Mouse (Mus musculus): ENCODE measurements around the gene Pga5.

Gene Pga5

DNA sequence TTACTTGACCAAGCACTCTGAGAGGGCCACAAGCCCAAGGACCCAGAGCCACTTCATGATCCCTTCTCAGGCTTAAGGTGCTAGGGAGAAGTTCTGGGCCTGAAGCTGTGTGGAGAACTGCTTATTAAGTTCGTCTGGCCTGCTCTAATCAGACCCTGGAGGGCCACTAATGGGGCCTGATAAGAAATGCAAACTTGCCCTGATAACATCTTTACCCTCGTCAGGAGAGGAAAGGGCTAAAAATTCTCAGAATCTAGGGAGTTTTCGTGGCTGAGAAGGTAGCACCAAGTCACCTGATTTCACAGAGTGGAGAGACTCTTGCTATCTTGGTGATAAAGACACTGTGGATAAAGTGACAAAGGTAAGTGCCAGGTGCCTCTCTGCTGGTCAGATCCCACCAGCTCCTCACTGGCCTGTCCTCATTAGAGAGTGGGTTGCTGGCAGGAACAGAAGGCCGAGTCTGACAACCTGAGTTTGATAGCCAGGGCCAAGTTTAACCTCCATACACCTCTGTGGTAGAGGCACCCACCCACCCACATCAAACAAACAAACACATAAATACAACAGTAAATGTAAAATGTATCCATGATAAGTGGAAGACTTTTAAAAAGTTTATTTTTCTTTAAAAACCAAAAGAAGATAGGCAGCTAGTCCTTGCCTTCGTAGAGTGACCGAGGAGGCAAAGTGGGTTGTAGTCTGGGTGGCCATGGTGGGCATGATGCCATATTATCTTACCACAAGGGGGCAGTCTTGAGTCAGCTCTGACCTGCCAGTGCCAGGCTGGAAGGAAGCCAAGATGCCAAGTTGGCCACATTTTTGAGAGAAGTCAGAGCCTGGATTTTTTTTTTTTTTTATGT lies at the start of gene Pga5:
Gene Pga5, minus strand, starts transcription at position 157 of the 857 bp plus-strand sequence.
- DNase-seq (ENCODE audit: low read depth, low spot score), result no peak

DNA sequence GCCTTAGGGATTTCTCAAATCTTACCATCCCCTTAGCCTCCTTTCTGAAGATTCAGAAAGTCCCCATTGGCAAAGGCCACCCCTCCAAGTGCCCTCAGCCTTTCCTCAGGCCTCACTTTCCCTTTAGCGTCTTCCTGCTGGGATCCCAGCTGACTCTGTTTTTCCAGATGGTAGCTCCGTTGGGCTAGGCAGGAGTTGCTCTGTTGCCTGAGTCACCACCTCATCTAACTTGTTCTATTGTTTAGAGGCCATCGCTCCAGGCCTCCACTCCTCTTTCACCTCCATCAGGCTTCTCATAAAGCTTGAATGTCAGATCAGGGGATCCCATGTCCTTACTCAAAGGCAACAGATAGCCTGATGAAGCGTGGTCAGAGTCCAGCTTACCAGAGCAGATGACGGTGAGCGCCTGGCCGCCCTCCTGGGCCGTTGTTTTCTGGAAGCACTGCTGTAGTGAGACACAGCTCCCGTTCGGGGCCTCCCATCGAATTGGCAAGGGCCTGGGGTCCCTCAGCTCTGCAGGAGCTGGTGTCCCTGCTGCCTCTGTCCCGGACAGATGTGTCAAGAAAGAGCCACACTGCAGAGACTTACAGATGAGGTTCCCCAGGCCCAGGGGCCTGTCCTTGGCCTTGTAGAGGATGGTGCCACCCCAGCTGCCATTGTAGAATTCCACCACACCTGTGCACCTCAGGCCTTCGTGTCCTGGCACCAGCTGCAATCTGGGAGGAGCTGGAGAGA lies 46.9 kb upstream of the Pga5 start:
- DNase-seq (ENCODE audit: low read depth, low spot score), result no peak

DNA sequence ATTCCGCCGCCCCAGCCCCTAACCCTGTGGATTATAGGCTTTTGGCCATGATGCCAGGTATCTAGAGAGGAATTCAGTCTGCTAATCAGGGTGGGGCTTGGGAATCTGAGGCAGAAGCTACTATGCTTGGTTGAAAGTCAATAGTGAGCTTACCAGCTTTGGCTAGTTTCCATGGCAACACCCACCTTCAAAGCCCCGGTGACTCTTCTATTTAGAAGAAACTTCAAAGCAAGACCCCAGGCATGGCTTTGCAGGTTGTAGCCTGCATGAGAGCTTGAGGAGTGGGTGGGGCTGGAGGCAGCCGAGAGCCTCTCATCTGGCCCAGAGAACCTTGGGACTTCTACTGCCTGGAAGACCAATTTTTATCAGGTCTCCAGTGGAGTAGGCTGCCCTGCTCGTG lies 45.8 kb upstream of the Pga5 start:
- peak; percentile 65 for DNase-seq (ENCODE audit: low read depth, low spot score)

DNA sequence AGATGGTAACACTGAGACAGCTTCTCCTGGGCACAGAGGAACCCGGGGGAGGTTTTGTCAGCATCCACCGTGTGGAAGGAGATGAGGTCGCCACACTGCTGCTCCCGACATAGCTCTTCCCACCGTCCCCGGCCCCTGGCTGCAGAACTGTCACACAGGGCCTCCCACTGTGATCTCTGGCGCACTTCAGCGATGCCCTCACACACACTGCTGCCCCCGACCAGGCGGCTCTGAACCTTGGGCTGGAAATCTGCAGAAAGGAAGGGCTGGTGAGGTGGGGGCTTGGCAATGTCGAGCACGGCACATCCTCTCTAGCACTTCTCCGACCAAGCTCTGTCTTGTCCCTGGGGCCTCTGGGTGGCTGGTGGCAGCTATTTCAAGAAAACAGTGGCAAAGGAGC lies 45.2 kb upstream of the Pga5 start:
- no peak for DNase-seq (ENCODE audit: low read depth, low spot score)

DNA sequence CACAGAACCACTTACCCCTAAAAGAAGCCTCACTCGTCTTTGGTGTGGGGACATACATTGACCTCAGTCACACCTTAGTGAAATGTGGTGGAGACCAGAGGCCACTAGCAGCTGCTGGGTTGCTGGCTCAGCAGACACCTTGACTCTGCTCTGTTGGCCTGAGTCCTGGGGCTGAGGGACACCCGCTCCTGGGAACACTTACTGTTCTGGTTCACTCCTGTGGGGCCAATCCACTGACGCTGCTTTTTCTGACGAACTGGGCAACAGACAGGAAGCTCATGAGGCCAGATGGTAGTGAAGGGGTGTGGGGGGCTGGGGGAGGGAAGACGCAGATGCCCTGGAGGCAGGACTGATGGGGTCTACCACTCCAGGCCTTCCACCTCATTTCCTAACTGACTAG lies 43.2 kb upstream of the Pga5 start:
- DNase-seq (ENCODE audit: low read depth, low spot score), result no peak

DNA sequence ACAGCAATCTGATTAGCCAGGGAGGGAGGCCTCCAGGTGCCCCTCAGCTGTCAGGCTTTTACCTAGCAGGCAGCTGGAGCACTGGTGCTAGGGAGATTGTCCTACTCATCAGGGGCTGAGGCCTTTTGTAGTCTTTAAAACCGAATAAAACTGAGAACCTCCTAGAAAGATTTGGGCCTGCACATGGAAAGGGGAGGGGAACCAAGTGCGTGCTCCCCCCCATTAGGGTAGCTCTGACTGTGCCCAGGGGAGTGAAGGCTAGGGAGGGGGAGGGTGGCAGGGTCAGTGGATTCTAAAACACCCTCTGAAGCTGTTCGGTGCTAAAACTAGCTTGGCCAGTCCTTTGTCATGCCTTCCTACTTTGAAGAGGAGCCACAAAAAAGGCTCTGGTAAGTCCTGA lies 42.7 kb upstream of the Pga5 start:
- DNase-seq (ENCODE audit: low read depth, low spot score), result no peak

DNA sequence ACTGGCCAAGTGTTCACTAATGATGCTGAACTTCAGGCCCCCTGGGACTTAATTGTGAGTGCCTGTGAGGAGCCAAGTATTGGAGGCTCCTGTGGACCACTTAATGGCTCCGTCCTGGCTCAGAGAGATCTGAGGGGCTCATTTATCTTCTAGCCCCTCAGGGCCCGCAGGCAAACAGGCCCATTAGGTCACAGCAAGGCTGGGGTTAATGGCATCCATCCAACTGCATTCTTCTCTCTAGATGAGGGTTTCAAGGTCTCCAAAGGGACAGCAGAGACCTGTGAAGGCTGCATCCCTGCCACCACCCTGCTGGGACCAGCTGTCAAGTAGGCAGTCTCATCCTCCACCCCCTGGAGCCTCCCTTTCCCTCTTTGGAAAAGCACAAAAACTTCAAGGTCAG lies 41.9 kb upstream of the Pga5 start:
- no peak for DNase-seq (ENCODE audit: low read depth, low spot score)

DNA sequence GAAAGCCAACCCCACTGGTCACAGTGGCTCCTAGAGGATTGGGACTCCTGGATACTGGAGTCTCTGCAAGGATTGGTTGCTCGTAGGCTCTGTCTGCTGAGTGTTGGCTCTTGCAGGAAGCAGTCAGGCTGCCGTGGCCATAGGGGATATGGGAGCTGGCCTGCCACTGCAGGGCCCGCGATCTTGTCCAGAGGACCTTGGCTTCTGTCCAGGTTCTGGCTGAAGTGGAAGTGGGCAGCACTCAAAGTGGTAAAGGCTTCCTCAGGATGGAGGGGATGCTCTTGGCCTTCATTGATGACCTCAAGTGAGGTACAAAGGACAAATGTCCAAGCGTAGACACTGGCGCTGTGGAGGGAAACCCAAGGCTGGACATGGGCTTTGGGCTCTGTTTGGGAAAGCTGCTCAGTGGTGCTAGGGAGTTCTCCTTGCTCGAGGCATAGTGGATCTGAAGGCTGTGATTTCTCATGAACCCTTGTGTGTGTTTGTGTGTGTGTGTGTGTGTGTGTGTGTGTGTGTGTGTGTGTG lies 40.4 kb upstream of the Pga5 start:
- DNase-seq (ENCODE audit: low read depth, low spot score), result no peak

DNA sequence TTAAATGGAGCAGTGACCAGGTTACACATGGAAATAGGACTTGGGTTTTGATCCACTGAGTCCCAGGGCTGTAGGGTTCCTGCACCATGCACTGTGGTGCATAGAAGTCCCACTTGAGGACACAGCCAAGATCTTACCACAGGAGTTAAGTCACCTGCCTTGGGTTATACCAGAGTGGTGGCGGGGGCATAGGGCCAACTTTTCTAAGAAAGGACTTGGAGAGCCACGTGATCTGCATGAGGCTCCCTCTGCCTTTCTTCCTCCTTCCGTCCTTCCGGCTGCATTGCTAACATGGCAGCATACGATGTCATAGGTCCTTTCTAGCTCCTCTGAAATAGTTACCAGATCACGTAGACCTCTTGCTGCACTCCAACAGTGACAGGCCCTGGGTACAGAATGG lies 37.6 kb upstream of the Pga5 start:
- no peak for DNase-seq (ENCODE audit: low read depth, low spot score)

DNA sequence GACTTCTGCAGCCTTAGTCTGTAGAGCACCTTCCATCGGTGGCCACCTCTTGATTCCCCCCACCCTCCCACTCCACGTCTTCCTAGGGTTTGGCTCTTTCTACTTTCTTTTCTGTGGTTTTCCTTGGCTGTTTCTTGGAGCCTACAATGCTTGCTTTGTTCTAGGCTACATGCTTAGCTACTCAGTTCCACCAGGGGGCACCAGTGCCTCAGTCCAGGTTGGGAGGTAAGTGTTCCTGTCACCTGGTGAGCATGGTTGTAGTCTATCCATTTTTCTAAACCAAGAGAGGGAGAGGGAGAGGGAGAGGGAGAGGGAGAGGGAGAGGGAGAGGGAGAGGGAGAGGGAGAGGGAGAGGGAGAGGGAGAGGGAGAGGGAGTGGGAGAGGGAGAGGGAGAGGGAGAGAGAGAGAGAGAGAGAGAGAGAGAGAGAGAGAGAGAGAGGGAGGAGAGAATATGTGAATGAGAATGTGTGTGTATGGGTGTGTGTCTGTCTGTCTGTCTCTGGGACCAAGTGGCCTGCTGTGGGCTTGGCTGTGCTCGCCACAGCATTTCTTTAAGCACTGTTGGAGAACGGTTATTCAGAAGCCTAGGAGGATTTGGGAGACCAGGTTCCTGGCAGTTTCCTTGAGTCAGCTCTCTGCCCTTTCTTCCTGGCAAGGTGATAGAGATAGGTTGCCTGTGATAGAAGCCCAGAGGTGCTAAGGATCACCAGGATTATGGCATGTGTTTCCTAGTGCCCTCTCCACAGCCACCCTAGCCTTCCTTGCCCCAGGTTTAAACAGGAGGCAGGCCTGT lies 37.0 kb upstream of the Pga5 start:
- peak; percentile 36 for DNase-seq (ENCODE audit: low read depth, low spot score)

DNA sequence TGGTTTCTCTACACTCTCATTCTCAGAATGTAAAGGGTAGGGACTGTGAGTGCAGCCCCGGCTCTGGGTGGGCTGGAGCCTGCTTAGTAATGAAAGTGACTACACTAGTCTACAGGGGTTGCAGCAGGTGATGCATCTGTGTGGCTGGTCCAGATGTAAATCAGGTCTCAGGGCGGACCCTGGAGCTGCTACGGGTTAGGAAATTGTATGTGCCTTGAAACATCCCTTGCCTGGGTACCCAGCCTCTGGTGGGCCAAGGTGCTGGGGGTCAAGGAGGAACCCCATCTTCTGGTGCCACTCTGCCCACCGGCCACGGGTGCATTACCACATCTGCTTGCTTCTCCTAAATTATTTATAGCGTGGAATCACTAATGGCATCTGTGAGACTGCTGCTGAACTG lies 36.3 kb upstream of the Pga5 start:
- DNase-seq (ENCODE audit: low read depth, low spot score), result no peak

DNA sequence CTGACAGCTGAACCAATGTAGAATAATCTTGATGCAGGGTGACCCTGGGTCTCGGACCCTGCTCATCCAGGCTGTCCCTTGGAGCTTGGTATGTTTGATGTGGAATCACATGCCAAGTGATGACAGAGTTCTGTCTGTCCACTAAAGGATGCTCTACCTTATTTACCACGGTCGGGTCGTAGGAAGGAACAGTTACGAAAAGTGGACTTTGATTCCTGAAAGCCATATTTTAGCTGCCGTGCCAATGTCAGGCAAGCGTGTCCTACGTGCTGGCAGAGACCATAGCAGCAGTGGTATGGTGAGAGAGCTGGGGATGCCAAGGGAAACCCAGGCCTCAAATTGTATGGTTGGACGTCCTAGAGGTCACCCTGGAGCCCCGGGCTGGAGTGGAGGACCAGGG lies 35.7 kb upstream of the Pga5 start:
- no peak for DNase-seq (ENCODE audit: low read depth, low spot score)

DNA sequence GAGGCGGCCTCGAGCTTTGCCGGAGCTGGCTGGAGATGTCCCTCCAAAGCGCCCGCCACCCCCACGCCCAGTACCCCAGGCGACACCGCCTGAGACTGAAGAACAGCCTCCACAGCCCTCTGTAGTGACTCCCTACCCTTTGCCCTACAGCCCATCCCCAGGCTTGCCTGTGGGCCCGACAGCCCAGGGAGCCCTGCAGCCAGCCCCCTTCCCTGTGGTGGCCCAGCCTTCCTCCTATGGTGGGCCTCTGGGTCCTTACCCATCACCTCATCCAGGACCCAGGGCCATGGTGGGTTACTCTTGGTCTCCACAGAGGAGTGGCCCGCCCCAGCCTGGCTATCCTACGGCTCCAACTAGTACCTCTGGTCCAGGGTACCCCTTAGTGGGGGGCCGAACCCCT lies 34.8 kb upstream of the Pga5 start:
- no peak for DNase-seq (ENCODE audit: low read depth, low spot score)

DNA sequence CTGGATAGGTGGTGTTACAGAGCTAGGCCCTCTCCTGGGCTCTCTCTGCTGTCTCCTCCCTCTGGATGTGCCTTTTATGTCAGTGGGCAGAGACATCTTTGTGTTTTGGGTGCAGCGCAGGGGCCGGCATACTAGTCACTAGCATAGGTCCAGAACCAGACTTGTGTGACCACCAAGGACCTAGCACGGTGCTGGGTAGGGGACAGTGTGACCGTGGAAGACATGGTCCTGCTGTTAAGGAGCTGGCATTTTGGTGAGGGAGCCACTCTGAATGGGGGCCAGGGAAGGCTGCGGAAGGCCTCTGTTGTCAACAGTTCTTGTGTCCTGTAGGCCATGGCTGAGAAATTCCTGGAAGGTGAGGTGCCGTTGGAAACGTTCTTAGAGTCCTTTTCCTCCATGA lies 34.3 kb upstream of the Pga5 start:
- DNase-seq (ENCODE audit: low read depth, low spot score), result no peak

DNA sequence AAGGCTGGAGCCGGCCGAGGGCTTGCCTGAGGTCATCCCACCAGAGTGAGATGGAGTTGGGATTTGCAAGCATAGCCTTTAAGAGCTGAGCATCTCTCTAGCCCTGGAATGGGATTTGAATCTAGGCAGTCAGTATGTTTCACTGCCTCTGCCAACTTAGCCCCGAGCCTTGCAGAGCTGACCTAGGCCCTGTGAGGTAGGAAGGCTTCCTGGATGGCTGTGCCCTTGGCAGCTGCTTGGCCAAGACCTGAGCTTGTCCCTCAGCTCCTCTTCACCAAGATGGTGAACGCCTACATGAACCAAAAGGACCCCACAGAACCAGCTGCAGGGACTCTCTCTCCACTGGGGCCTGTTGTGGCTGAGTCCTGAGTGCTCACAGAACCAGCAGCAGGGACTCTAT lies 32.9 kb upstream of the Pga5 start:
- no peak for DNase-seq (ENCODE audit: low read depth, low spot score)

DNA sequence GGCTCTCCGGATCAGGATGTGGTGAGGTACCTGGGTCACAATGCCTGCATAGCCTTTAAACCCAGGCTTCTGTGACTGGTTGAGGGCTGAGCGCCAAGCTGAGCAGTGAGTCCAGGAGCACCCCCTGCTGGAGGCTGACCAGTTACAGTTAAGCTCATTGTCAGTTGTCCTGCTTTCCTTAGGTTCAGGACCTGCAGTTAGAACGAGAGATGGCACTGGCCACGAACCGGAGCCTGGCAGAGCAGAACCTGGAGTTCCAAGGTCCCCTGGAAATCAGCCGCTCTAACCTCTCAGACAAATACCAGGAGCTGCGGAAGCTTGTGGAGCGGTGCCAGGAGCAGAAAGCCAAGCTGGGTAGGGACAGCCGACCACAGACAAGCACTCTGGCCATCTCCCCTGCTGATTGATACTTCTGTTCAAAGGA lies 32.2 kb upstream of the Pga5 start:
- no peak for DNase-seq (ENCODE audit: low read depth, low spot score)

DNA sequence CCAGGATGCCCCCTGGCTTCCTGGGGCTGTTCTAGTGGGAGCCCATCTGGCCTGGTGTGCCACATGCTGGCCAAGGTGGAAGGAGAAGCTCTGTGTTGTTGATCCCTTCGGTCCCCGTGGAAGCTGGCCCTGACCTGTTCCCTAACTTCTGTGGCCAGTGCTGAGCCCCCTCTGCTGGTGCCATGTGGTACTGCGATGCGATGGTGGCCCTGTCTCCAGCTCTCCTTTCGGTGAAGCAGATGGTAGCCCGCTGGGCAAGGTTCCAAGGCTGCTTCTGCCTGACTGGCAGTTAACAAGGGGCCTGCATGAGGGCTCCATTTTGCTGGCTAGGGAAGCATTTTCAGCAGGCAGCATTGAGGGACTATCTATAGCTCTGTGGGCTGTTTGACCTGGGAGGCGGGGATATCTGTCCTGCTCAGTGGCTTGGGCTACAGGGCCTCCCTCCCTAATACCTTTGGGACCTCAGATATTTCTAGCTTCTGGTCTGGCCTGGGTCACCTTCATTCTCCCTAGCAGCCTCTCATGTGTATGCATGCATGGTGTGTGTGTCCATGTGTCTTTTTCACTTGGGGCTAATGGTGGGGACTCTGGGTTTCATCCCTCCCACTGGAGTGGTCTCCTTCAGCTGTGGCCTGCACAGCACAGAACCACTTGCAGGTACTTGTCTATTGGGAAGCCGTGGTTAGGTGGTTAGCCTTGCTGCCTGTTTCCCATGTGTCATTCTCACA lies 31.7 kb upstream of the Pga5 start:
- peak; percentile 55 for DNase-seq (ENCODE audit: low read depth, low spot score)

DNA sequence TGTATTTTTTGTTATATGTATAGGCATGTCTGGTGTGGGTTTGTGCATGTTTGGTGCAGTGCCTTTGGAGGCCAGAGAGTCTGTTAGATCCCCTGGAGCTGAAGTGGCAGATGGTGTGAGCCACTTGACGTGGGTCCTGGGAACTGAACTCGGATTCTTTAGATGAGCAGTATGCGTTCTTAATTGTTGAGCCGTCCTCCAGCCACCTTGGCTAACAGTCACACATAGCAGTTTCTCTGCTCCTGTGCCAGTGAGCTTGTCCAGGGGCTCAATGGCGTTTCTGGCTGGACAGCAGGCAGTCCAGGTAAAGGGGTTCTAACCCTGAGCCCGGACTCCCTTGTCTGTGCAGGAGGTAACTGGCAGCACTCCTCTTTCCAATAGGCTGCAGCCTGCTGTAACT lies 31.0 kb upstream of the Pga5 start:
- DNase-seq (ENCODE audit: low read depth, low spot score), result no peak

DNA sequence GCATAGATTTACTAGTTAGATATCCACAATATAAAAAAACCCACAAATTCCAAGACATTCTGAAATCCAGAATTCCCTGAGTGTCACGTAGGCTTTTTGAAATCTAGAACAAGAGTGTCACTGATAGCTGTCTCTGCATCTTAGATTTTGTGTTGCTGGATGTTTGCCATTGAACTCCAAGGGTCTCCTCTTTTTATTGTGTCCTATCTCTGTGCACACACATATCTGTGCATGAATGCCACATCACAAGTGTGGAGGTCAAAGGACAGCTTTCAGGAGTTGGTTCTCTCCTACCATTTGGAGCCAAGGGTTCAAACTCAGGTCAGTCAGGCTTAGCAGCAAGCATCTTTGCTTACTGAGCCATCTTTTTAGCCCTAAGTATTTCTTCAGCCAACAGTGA lies 30.0 kb upstream of the Pga5 start:
- DNase-seq (ENCODE audit: low read depth, low spot score), result no peak

DNA sequence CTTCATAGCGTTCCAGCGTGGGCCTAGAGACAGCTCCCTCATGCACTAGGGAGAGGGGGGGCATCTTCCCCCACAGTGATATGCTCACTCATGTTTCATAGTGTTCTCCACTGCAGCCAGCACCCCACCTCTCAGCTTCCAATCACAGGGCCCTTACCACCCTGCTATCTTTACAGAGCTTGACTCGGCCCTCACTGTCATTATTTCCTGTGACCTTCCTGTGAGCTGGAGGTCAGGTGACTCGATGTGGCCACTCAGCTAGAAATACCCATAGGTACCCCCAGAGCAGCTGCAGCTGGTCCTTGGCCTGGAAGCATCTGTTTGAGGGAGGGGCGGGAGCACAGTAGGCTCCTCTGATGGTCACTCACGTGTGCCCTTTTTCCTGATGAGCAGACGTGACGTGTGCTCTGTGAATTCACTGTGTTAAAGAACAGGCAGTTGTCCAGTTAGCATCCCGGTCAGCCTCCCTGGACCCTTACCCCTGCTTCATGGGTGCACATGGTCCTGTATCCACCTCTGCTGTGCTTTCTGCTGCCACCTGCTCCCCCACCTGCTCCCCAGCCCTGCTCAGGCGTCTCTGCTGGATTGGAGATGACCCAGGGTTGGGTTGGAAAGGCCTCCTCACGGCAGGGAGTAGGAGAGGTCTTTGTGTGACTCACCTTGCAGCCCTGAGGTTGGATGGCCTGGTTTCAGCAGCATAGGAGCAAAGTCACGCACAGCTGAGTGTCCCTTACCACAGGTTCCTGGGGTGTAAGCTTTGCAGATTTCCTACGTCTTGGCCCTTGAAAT lies 29.4 kb upstream of the Pga5 start:
- no peak for DNase-seq (ENCODE audit: low read depth, low spot score)

DNA sequence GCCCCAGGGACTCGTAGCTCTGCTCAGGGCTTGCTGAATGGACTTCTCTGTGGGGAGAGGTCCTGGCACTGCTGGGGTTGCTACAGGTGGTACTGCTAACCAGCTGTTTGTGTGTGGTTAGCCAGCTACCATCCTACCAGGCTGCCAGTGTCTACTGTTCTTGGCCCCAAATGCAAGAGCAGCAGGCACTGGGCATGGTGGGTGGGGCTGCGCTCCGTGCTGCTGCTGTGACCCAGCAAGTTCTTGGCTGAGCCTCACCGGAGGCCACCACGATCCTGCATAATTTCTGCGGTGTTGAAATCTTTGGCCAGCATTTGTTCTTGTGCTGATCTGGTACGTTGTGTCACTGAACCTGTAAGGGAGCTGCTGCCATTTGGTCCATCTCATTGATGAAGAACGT lies 25.6 kb upstream of the Pga5 start:
- DNase-seq (ENCODE audit: low read depth, low spot score), result no peak

All from WW6 (cell line).